Mouse (Mus musculus): Measurements from ENCODE around the gene Iffo2.

DNA sequence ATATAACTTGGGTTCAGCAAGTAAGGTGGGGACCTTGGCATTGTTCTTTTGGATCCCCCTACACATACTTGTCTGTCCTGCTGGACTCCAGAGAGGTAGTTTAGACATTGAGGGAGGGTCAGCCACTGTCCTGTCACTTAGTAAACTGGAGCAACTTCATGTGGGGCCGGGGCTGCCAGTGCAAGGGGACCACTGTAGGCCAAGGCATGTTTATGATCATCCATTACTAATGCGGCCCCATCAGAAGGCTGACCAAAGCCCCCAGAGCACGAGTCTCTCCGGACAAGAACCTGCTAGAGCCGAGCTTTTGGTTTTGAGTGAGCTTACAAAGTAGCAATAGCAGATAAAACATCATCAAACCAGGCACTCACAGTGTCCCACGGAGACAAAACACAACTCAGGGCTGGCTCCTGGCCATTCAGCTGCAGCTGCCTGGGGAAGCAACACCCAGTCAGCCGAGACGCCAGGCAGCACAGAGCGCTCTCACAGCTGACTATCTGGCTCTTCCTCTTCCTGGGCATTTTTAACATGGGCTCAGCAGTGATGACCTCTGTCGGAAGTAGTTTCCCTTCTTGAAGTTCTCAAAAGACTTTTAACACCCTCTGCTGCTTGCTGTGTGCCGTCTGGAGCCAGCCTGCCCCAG, 39.8 kb upstream of the Iffo2 start:
- TF ChIP-seq CTCF (IDR thresholded peaks at IDR 0.05; ENCODE audit: low read depth), result no peak
- no peak for TF ChIP-seq EP300 (IDR thresholded peaks at IDR 0.05; ENCODE audit: low read depth)

All from liver, embryonic 14.5 days (tissue).